Mouse (Mus musculus): Measurements from ENCODE around the gene Kbtbd8. TPM values are rescaled to one million over a fixed set of nuclear protein-coding genes. Genes with fewer than 3 reads are reported as not detected.

Gene Kbtbd8
- polyA plus RNA-seq, 1 experiment from 2014 or later, result 5.2 TPM

DNA sequence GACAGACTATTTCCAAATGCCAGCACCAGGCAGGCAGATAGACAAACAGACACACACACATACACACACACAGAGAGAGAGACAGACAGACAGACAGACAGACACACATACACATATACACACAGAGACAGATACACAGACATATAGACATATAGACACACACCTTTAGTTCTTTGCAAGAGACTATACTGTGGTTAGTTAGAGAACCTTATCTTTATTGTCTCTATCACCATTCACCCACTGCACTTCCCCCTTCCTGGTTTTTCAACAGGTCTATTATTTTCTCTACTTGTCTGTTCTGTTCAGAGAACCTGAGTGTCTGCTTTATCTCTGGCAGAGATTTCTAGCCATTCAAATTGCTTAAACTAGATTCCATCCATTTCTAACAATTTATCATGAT, 48.6 kb downstream of the Kbtbd8 start:
- Histone ChIP-seq H3K27ac (no peak overlapping the region), H3K9me3 (ENCODE audit: control insufficient read depth, low read length) (no peaks in the 10 kb centered on the region), H3K9ac (no peak overlapping the region), H3K36me3 (replicated peaks; ENCODE audit: control insufficient read depth, insufficient read depth) (no peaks in the 10 kb centered on the region), H3K27me3 (ENCODE audit: control insufficient read depth, insufficient read depth, low read length) (no peaks in the 10 kb centered on the region), H3K4me1 (replicated peaks; ENCODE audit: control insufficient read depth, insufficient read depth, low read length) (no peaks in the 10 kb centered on the region; the same call in 1 of the 2 replicates), H3K4me2 (replicated peaks) (no peak overlapping the region), H3K4me3 (replicated peaks; ENCODE audit: low read length) (no peak overlapping the region)
- ATAC-seq (ENCODE audit: low FRiP score) (no peak), DNase-seq (ENCODE audit: low spot score) (no peak)

DNA sequence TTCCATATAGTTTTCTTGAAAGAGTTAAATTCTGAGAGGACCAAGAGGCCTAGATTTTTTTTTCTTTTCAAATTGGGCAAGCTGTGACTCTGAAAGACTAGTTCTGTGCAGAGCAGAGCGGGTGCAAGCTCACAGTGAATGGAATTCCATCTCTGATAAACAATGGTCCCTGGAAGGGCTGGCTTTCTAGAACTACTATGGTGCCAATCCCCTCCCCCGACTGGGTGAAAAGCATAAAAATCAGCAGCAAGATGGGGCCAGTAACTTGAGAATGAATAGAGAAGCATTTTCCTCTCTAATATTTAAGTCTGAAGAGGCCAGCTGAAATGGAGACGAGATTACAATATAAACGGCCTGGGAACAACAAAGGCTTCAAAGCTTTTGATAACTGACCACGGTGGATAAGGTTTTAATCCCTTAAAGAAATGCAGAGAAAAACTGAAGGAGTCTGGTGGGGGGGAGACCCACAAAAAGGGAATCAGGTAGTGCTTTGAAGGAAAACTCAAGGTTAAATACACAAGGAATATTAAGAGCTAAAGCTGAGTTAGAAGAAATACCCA, 50.7 kb downstream of the Kbtbd8 start:
- Histone ChIP-seq H3K4me1 (replicated peaks; ENCODE audit: control insufficient read depth, insufficient read depth, low read length) (no peaks in the 10 kb centered on the region; the same call in 1 of the 2 replicates), H3K27ac (0 out of 2 replicates have a peak overlapping the region, but pooled peaks have one; percentile 27), H3K27me3 (ENCODE audit: control insufficient read depth, insufficient read depth, low read length) (no peaks in the 10 kb centered on the region), H3K4me3 (replicated peaks; ENCODE audit: low read length) (no peak overlapping the region), H3K9ac (no peak overlapping the region), H3K36me3 (replicated peaks; ENCODE audit: control insufficient read depth, insufficient read depth) (no peaks in the 10 kb centered on the region), H3K9me3 (ENCODE audit: control insufficient read depth, low read length) (no peaks in the 10 kb centered on the region), H3K4me2 (replicated peaks) (no peak overlapping the region)
- no peak for DNase-seq (ENCODE audit: low spot score)
- peak; percentile 40; the same call in 1 of the 2 replicates for ATAC-seq (ENCODE audit: low FRiP score)
- 7% methylated on average over 5 of the region's 5 CpGs for WGBS

DNA sequence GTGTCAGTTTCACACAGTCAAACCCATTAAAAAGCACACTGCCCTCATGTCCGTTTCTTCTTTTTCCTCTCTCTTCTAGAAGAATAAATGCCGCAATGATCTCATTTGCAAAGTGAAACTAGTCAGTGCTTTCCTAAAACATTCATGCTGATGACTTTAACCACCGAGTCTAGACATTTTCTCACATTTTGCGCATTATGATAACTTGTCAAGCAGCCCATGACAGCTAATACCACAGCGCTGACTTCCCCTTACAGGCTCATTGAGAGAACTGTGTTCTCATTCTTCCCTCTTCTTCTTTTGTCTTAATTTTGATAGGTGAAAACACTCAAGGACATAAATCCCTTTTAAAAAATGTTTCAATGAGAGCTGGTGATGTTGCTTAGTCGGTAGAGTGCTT, 52.4 kb downstream of the Kbtbd8 start:
- no peak overlapping the region for H3K4me3 ChIP-seq (replicated peaks; ENCODE audit: low read length)
- H3K4me1 ChIP-seq (replicated peaks; ENCODE audit: control insufficient read depth, insufficient read depth, low read length), result peaks cover 4% of the 10 kb centered on the region; the same call in 1 of the 2 replicates
- DNase-seq (ENCODE audit: low spot score) (no peak), ATAC-seq (ENCODE audit: low FRiP score) (no peak)
- H3K4me2 ChIP-seq (replicated peaks), result no peak overlapping the region
- no peak overlapping the region for H3K9ac ChIP-seq
- no peaks in the 10 kb centered on the region for H3K9me3 ChIP-seq (ENCODE audit: control insufficient read depth, low read length)
- H3K27ac ChIP-seq, result no peak overlapping the region
- 0 out of 2 replicates have a peak, but pooled peaks cover 3% of the 10 kb centered on the region for H3K27me3 ChIP-seq (ENCODE audit: control insufficient read depth, insufficient read depth, low read length)
- no peaks in the 10 kb centered on the region for H3K36me3 ChIP-seq (replicated peaks; ENCODE audit: control insufficient read depth, insufficient read depth)
- WGBS, result 80% methylated on average over 6 of the region's 6 CpGs

DNA sequence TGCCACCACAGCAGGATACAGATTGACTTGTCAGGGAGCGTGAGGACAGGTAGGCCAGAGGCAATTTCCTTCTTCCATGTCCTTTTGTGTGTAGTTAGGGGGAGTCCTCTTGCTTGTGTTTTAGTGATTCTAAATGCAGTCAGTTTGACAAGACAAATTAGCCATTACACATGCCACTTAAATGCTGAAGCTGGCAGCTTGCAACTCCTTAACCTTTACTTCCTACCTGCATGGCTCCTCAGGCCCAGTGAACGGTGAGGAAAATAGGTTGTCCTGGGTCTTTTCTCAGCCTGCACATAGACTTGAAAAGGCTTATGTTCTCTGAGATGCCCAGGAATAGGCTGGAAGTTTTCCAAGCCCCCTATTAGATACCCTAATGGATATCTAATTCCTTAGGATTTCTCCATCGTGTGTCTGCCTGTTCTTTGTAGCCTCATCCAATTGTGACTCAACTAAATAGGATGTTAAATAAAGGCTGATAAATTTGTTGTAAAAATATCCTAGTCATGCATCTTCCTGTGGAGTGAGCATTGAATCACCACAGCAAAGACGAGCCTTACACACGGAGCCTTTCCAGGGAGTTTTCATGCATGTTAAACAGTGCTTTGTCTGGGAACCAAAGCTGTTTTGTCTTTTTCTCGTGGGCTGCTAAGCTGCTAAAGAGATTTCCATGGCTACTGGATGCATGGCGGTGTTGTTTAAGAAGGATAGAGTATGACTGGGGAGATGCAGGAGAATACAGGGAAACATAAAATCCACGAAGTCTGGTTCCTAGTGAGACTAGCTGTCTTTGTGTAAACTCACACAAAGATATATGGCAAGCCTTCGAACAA, 57.5 kb downstream of the Kbtbd8 start:
- Histone ChIP-seq H3K9me3 (ENCODE audit: control insufficient read depth, low read length) (no peaks in the 10 kb centered on the region), H3K36me3 (replicated peaks; ENCODE audit: control insufficient read depth, insufficient read depth) (no peaks in the 10 kb centered on the region), H3K9ac (no peak overlapping the region), H3K4me2 (replicated peaks) (no peak overlapping the region), H3K4me3 (replicated peaks; ENCODE audit: low read length) (no peak overlapping the region), H3K27ac (peak overlapping the region; percentile 61; the same call in 1 of the 2 replicates), H3K27me3 (ENCODE audit: control insufficient read depth, insufficient read depth, low read length) (0 out of 2 replicates have a peak, but pooled peaks cover 3% of the 10 kb centered on the region), H3K4me1 (replicated peaks; ENCODE audit: control insufficient read depth, insufficient read depth, low read length) (peaks cover 6% of the 10 kb centered on the region; the same call in 1 of the 2 replicates)
- ATAC-seq (ENCODE audit: low FRiP score), result peak; percentile 64; the same call in 1 of the 2 replicates
- WGBS, result 13% methylated on average over 9 of the region's 9 CpGs
- peak; percentile 52 for DNase-seq (ENCODE audit: low spot score)

Other genes starting within 250 kb of the Kbtbd8 start
- not detected in 2 replicates for gene Gm10234, start 204.9 kb downstream of the Kbtbd8 start, polyA plus RNA-seq (2014; fragmentation: Nextera tagmentation; extraction: Ambion mirVana)